Mouse (Mus musculus) frontal cortex, postnatal 36 days (tissue): Measurements from ENCODE around the gene Thrb.
A peak's percentile ranks its signal among the peaks of the same experiment; 100 is the strongest.

Source experiments
- DNase-seq, 2 experiments: peaks; one replicate each; pipeline ENCODE4 v3.0.0; 2022; ENCODE audit warnings: low spot score in 2 of 2

The Thrb gene

GRCm38 (mm10) chr14:17868326-17868725, 208.3 kb downstream of the Thrb start:
- DNase-seq, result no peak

GRCm38 (mm10) chr14:17875946-17876345, 215.9 kb downstream of the Thrb start:
- no peak for DNase-seq

- no peak for DNase-seq
Measured at GRCm38 (mm10) chr14:17879446-17879845, 219.4 kb downstream of the Thrb start.

GRCm38 (mm10) chr14:17884884-17885283, 224.8 kb downstream of the Thrb start:
- no peak for DNase-seq

GRCm38 (mm10) chr14:17885320-17885719, 225.3 kb downstream of the Thrb start:
- DNase-seq, result no peak

GRCm38 (mm10) chr14:17894791-17895190, 234.7 kb downstream of the Thrb start:
- no peak for DNase-seq

- no peak for DNase-seq
Measured at GRCm38 (mm10) chr14:17899733-17900413, 239.8 kb downstream of the Thrb start.

GRCm38 (mm10) chr14:17900414-17900795, 240.3 kb downstream of the Thrb start:
- no peak for DNase-seq

- no peak for DNase-seq
Measured at GRCm38 (mm10) chr14:17902426-17902825, 242.4 kb downstream of the Thrb start.

GRCm38 (mm10) chr14:17903121-17903520, 243.1 kb downstream of the Thrb start:
- DNase-seq, result no peak

- no peak for DNase-seq
Measured at GRCm38 (mm10) chr14:17904554-17904953, 244.5 kb downstream of the Thrb start.

GRCm38 (mm10) chr14:17905627-17906026, 245.6 kb downstream of the Thrb start:
- no peak for DNase-seq

GRCm38 (mm10) chr14:17906931-17907330, 246.9 kb downstream of the Thrb start:
- peak in 1 of 2 experiments; percentile 54 for DNase-seq

- no peak for DNase-seq
Measured at GRCm38 (mm10) chr14:17911157-17911556, 251.1 kb downstream of the Thrb start.

GRCm38 (mm10) chr14:17912573-17913207, 252.6 kb downstream of the Thrb start:
- no peak for DNase-seq

- DNase-seq, result no peak
Measured at GRCm38 (mm10) chr14:17915556-17915955, 255.5 kb downstream of the Thrb start.

- no peak for DNase-seq
Measured at GRCm38 (mm10) chr14:17916651-17917050, 256.6 kb downstream of the Thrb start.

- DNase-seq, result no peak
Measured at GRCm38 (mm10) chr14:17917124-17917763, 257.2 kb downstream of the Thrb start.

- DNase-seq, result no peak
Measured at GRCm38 (mm10) chr14:17917899-17918298, 257.8 kb downstream of the Thrb start.

- no peak for DNase-seq
Measured at GRCm38 (mm10) chr14:17922807-17923704, 263.0 kb downstream of the Thrb start.

GRCm38 (mm10) chr14:17927469-17927868, 267.4 kb downstream of the Thrb start:
- peak; percentile 61 to 86 for DNase-seq

GRCm38 (mm10) chr14:17929585-17929984, 269.5 kb downstream of the Thrb start:
- DNase-seq, result no peak
